Mouse (Mus musculus) forebrain, postnatal 0 days (tissue): Measurements from ENCODE around the gene Ski. TPM values are rescaled to one million over a fixed set of nuclear protein-coding genes. Genes with fewer than 3 reads are reported as not detected.

Experiments
- ATAC-seq: fragments of 200-750 bp; cut with Nextera tagmentation; 2 replicates; pipeline ENCODE4 v1.8.0; 2017; ENCODE audit warnings: mild to moderate bottlenecking, moderate library complexity
- DNase-seq: peaks from one replicate; pipeline ENCODE4 v3.0.0-alpha.2; 2015
- H3K27ac ChIP-seq: fragments of 300-500 bp; sonication (generic); 2 replicates; pipeline ENCODE4 v1.5.1; 2014; ENCODE audit warnings: low read depth, mild to moderate bottlenecking, antibody characterized with exemption, low read length, moderate library complexity, mixed read lengths
- H3K27me3 ChIP-seq: fragments of 300-500 bp; sonication (generic); 2 replicates; pipeline ENCODE4 v1.6.1; 2014; ENCODE audit warnings: mild to moderate bottlenecking, low read length, mixed read lengths; ENCODE audit not compliant: insufficient read depth
- H3K36me3 ChIP-seq: fragments of 300-500 bp; sonication (generic); 2 replicates; pipeline ENCODE4 v1.6.1; 2014; ENCODE audit warnings: mild to moderate bottlenecking, moderate library complexity; ENCODE audit not compliant: insufficient read depth
- H3K4me1 ChIP-seq: fragments of 300-500 bp; sonication (generic); 2 replicates; pipeline ENCODE4 v1.6.1; 2014; ENCODE audit warnings: antibody characterized with exemption; ENCODE audit not compliant: insufficient read depth
- H3K4me2 ChIP-seq: fragments of 300-500 bp; sonication (generic); 2 replicates; pipeline ENCODE4 v1.6.1; 2014; ENCODE audit warnings: low read depth, mild to moderate bottlenecking, moderate library complexity
- H3K4me3 ChIP-seq: fragments of 300-500 bp; sonication (generic); 2 replicates; pipeline ENCODE4 v1.5.1; 2014; ENCODE audit warnings: low read depth, low read length, mixed read lengths
- H3K9ac ChIP-seq: fragments of 300-500 bp; sonication (generic); 2 replicates; pipeline ENCODE4 v1.6.1; 2014; ENCODE audit warnings: mild to moderate bottlenecking
- H3K9me3 ChIP-seq: fragments of 300-500 bp; sonication (generic); 2 replicates; pipeline ENCODE4 v1.6.1; 2016; ENCODE audit warnings: low read length
- CTCF ChIP-seq: sonication (generic); IDR thresholded peaks from 2 replicates; pipeline ENCODE4 v1.5.1; 2016; ENCODE audit warnings: antibody characterized with exemption, control low read depth, low read depth
- WGBS: fragments of 180-500 bp; shearing (Covaris S2); extraction: QIAGEN DNeasy Blood & Tissue Kit; methylation state at CpG from one replicate; pipeline ENCODE4 v1.1.7; 2014; 5-methylcytosine and 5-hydroxymethylcytosine counted together
- polyA plus RNA-seq: library from polyadenylated mRNA; unstranded; fragments of >200 nt; fragmentation: Nextera tagmentation; extraction: Ambion mirVana; gene quantifications from 2 replicates; pipeline ENCODE4 v1.2.1, GENCODE M21; 2015
- total RNA-seq: library from RNA; depleted of rRNA; stranded (reverse); fragments of >200 nt; gene quantifications from 2 replicates; pipeline ENCODE4 v1.2.3, GENCODE M21; 2014

Gene Ski
- total and polyA plus RNA-seq, 2 experiments from 2014 or later, result 12.2 to 68.7 TPM

GRCm38 (mm10) chr4:155234371-155235310, 12.2 kb upstream of the Ski start:
- peak; percentile 21; the same call in 1 of the 2 replicates for ATAC-seq
- Histone ChIP-seq H3K4me2 (peak overlapping the region; percentile 34), H3K27ac (peak overlapping the region; percentile 95), H3K36me3 (no peaks in the 10 kb centered on the region), H3K4me3 (no peak overlapping the region), H3K9ac (peak overlapping the region; percentile 14; the same call in 1 of the 2 replicates), H3K4me1 (peaks cover 29% of the 10 kb centered on the region), H3K9me3 (no peaks in the 10 kb centered on the region), H3K27me3 (no peaks in the 10 kb centered on the region)
- no peak for TF ChIP-seq CTCF
- no peak for DNase-seq
- 42% methylated on average over 8 of the region's 8 CpGs for WGBS

GRCm38 (mm10) chr4:155233878-155234277, 11.5 kb upstream of the Ski start:
- H3K4me1 ChIP-seq, result peaks cover 29% of the 10 kb centered on the region
- 0 out of 2 replicates have a peak overlapping the region, but pooled peaks have one; percentile 15 for H3K9ac ChIP-seq
- peak overlapping the region; percentile 95 for H3K27ac ChIP-seq
- no peak overlapping the region for H3K4me3 ChIP-seq
- H3K4me2 ChIP-seq, result no peak overlapping the region
- WGBS, result 13% methylated on average over 10 of the region's 10 CpGs
- H3K9me3 ChIP-seq, result no peaks in the 10 kb centered on the region
- 0 out of 2 replicates have a peak, but pooled peaks have one; percentile 11 for TF ChIP-seq CTCF
- ATAC-seq (peak; percentile 33), DNase-seq (peak; percentile 65)
- H3K36me3 ChIP-seq, result no peaks in the 10 kb centered on the region
- no peaks in the 10 kb centered on the region for H3K27me3 ChIP-seq

GRCm38 (mm10) chr4:155228461-155228860, 6.1 kb upstream of the Ski start:
- Histone ChIP-seq H3K4me1 (no peaks in the 10 kb centered on the region), H3K27ac (no peak overlapping the region), H3K4me3 (no peak overlapping the region), H3K9me3 (no peaks in the 10 kb centered on the region), H3K9ac (no peak overlapping the region), H3K4me2 (no peak overlapping the region), H3K27me3 (no peaks in the 10 kb centered on the region), H3K36me3 (no peaks in the 10 kb centered on the region)
- no peak for DNase-seq
- WGBS, result 87% methylated on average over 5 of the region's 5 CpGs
- no peak for TF ChIP-seq CTCF
- ATAC-seq, result no peak

- no peak overlapping the region for H3K4me2 ChIP-seq
- H3K9ac ChIP-seq, result no peak overlapping the region
- H3K36me3 ChIP-seq, result no peaks in the 10 kb centered on the region
- ATAC-seq (no peak), DNase-seq (no peak)
- no peaks in the 10 kb centered on the region for H3K27me3 ChIP-seq
- H3K9me3 ChIP-seq, result no peaks in the 10 kb centered on the region
- no peak overlapping the region for H3K4me3 ChIP-seq
- WGBS, result 87% methylated on average over 4 of the region's 4 CpGs
- H3K27ac ChIP-seq, result no peak overlapping the region
- TF ChIP-seq CTCF, result no peak
- no peaks in the 10 kb centered on the region for H3K4me1 ChIP-seq
These were observed 5.6 kb upstream of the Ski start for GRCm38 (mm10) chr4:155227986-155228385.

- Histone ChIP-seq H3K9me3 (no peaks in the 10 kb centered on the region), H3K36me3 (no peaks in the 10 kb centered on the region), H3K27me3 (no peaks in the 10 kb centered on the region), H3K4me2 (no peak overlapping the region), H3K9ac (no peak overlapping the region), H3K27ac (no peak overlapping the region), H3K4me3 (no peak overlapping the region), H3K4me1 (no peaks in the 10 kb centered on the region)
- ATAC-seq (no peak), DNase-seq (no peak)
- no peak for TF ChIP-seq CTCF
- WGBS, result 80% methylated on average over 5 of the region's 5 CpGs
These were observed 3.5 kb upstream of the Ski start for GRCm38 (mm10) chr4:155225918-155226317.

- H3K27me3 ChIP-seq, result no peaks in the 10 kb centered on the region
- peak overlapping the region; percentile 97 for H3K4me2 ChIP-seq
- peak overlapping the region; percentile 79 for H3K4me3 ChIP-seq
- peaks cover 12% of the 10 kb centered on the region for H3K4me1 ChIP-seq
- H3K9ac ChIP-seq, result peak overlapping the region; percentile 82
- H3K27ac ChIP-seq, result peak overlapping the region; percentile 97
- TF ChIP-seq CTCF, result no peak
- H3K36me3 ChIP-seq, result no peaks in the 10 kb centered on the region
- 33% methylated on average over 20 of the region's 20 CpGs for WGBS
- no peak for DNase-seq
- no peak for ATAC-seq
- H3K9me3 ChIP-seq, result no peaks in the 10 kb centered on the region
These were observed 1.5 kb upstream of the Ski start for GRCm38 (mm10) chr4:155223594-155224528.
